Mouse (Mus musculus): ENCODE data around the gene Birc3. TPM values are rescaled to one million over a fixed set of nuclear protein-coding genes. Genes with fewer than 3 reads are reported as not detected.

Birc3 gene
- polyA plus RNA-seq, 1 experiment from 2014 or later = 5.6 TPM

DNA sequence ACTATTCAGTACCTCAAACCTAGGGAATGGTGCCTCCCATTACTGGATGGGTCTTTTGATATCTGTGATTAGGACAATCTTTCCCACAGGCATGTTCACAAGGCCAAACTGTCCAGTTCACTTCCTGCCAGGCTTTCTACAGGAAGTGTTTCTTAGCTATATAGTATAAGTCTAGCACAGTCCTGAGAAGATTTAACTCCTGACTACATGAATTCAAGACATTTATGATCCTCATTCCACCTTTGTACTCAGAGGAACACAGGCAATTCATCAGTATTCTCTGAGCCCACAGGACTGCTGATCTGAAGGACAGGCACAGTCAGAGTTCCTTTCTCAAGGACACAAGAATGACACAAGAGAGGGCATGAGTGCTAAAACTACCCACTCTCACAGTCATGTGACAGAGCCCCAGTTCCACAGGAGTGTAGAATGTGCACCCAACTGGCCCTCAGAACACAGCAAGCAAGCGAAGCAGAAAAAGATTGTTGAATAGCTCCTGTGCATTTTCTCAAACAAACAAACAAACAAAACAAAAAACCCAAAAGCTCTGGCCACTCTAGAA, 9.4 kb upstream of the Birc3 start:
- no peak for TF ChIP-seq CTCF (IDR thresholded peaks at IDR 0.05; ENCODE audit: low read depth)
- no peak overlapping the region for H3K9ac ChIP-seq
- no peak overlapping the region for H3K4me3 ChIP-seq (ENCODE audit: low read depth, low read length)
- no peak overlapping the region for H3K4me2 ChIP-seq
- H3K9me3 ChIP-seq (ENCODE audit: low read depth, low read length) = no peaks in the 10 kb centered on the region
- H3K27ac ChIP-seq (ENCODE audit: low read depth) = no peak overlapping the region
- DNase-seq (no peak), ATAC-seq (ENCODE audit: insufficient read depth) (no peak)
- no peaks in the 10 kb centered on the region for H3K4me1 ChIP-seq (ENCODE audit: insufficient read depth)
- H3K27me3 ChIP-seq (ENCODE audit: insufficient read depth, low read length) = no peaks in the 10 kb centered on the region
- 88% methylated on average over 1 of the region's 1 CpGs for WGBS
- H3K36me3 ChIP-seq (ENCODE audit: insufficient read depth) = no peaks in the 10 kb centered on the region

- no peak for DNase-seq
- H3K36me3 ChIP-seq (ENCODE audit: insufficient read depth) = no peaks in the 10 kb centered on the region
- H3K4me2 ChIP-seq = peak overlapping the region; percentile 85
- no peak overlapping the region for H3K9ac ChIP-seq
- WGBS = 90% methylated on average over 8 of the region's 8 CpGs
- no peak for ATAC-seq (ENCODE audit: insufficient read depth)
- no peaks in the 10 kb centered on the region for H3K27me3 ChIP-seq (ENCODE audit: insufficient read depth, low read length)
- TF ChIP-seq CTCF (IDR thresholded peaks at IDR 0.05; ENCODE audit: low read depth) = 0 out of 2 replicates have a peak, but pooled peaks have one; percentile 21
- H3K27ac ChIP-seq (ENCODE audit: low read depth) = no peak overlapping the region
- no peak overlapping the region for H3K4me3 ChIP-seq (ENCODE audit: low read depth, low read length)
- H3K9me3 ChIP-seq (ENCODE audit: low read depth, low read length) = no peaks in the 10 kb centered on the region
- H3K4me1 ChIP-seq (ENCODE audit: insufficient read depth) = no peaks in the 10 kb centered on the region
Observed at GRCm38 (mm10) chr9:7873511-7874211, 675 bp upstream of the Birc3 start.

DNA sequence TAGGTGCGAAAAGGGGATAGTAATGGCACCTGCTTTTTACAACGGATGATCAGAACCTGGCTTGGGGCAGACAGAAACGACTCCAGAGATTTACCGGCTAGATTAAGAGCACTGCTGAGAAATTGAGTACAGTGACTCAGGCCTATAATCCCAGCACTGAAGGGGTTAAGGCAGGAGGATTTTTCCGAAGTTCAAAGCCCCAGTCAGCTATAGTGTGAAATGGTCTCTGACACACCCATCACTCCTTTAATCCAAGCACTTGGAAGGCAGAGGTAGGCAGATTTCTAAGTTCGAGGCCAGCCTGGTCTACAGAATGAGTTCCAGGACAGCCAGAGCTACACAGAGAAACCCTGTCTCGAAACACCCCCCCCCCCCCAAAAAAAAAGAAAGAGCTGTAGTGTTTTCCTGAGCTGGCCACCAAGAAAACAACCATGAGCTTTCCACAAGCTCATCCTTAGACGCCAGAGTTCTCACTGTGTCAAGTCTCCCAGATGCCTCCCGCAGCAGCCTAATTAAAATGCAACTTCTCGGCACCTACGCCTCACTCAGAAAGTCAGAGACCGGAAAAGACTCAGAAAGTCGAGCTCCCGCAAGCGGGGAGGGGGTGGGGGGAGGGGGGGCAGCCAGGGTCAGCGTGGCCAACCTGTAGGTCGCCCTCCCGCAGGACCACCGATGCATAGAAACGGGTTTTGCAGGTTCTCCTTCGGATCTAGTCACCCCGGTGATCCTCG, 777 bp downstream of the Birc3 start:
- peak; percentile 54 for DNase-seq
- Histone ChIP-seq H3K4me2 (peak overlapping the region; percentile 85), H3K9me3 (ENCODE audit: low read depth, low read length) (no peaks in the 10 kb centered on the region), H3K4me1 (ENCODE audit: insufficient read depth) (no peaks in the 10 kb centered on the region), H3K9ac (peak overlapping the region; percentile 82), H3K4me3 (ENCODE audit: low read depth, low read length) (peak overlapping the region; percentile 54), H3K27ac (ENCODE audit: low read depth) (peak overlapping the region; percentile 73), H3K36me3 (ENCODE audit: insufficient read depth) (no peaks in the 10 kb centered on the region), H3K27me3 (ENCODE audit: insufficient read depth, low read length) (no peaks in the 10 kb centered on the region)
- no peak; the same call in none of the 2 replicates for ATAC-seq (ENCODE audit: insufficient read depth)
- WGBS = 17% methylated on average over 23 of the region's 23 CpGs
- TF ChIP-seq CTCF (IDR thresholded peaks at IDR 0.05; ENCODE audit: low read depth) = no peak

- no peak for TF ChIP-seq CTCF (IDR thresholded peaks at IDR 0.05; ENCODE audit: low read depth)
- H3K4me2 ChIP-seq = peak overlapping the region; percentile 85; the same call in 1 of the 2 replicates
- peak overlapping the region; percentile 42; the same call in 1 of the 2 replicates for H3K27ac ChIP-seq (ENCODE audit: low read depth)
- H3K36me3 ChIP-seq (ENCODE audit: insufficient read depth) = no peaks in the 10 kb centered on the region
- no peak overlapping the region for H3K4me3 ChIP-seq (ENCODE audit: low read depth, low read length)
- peak; percentile 8; the same call in 1 of the 2 replicates for ATAC-seq (ENCODE audit: insufficient read depth)
- H3K9ac ChIP-seq = no peak overlapping the region
- H3K4me1 ChIP-seq (ENCODE audit: insufficient read depth) = no peaks in the 10 kb centered on the region
- 54% methylated on average over 4 of the region's 4 CpGs for WGBS
- no peaks in the 10 kb centered on the region for H3K27me3 ChIP-seq (ENCODE audit: insufficient read depth, low read length)
- peak; percentile 4 for DNase-seq
- no peaks in the 10 kb centered on the region for H3K9me3 ChIP-seq (ENCODE audit: low read depth, low read length)
Observed at GRCm38 (mm10) chr9:7871316-7872043, 1.5 kb downstream of the Birc3 start.

- 72% methylated on average over 10 of the region's 10 CpGs for WGBS
- DNase-seq = peak; percentile 8
- no peak overlapping the region for H3K4me3 ChIP-seq (ENCODE audit: low read depth, low read length)
- no peaks in the 10 kb centered on the region for H3K4me1 ChIP-seq (ENCODE audit: insufficient read depth)
- H3K36me3 ChIP-seq (ENCODE audit: insufficient read depth) = no peaks in the 10 kb centered on the region
- no peaks in the 10 kb centered on the region for H3K9me3 ChIP-seq (ENCODE audit: low read depth, low read length)
- no peak overlapping the region for H3K4me2 ChIP-seq
- no peak for TF ChIP-seq CTCF (IDR thresholded peaks at IDR 0.05; ENCODE audit: low read depth)
- ATAC-seq (ENCODE audit: insufficient read depth) = no peak
- H3K27me3 ChIP-seq (ENCODE audit: insufficient read depth, low read length) = no peaks in the 10 kb centered on the region
- H3K27ac ChIP-seq (ENCODE audit: low read depth) = peak overlapping the region; percentile 42; the same call in 1 of the 2 replicates
- no peak overlapping the region for H3K9ac ChIP-seq
Observed at GRCm38 (mm10) chr9:7870556-7871315, 2.2 kb downstream of the Birc3 start.

- Histone ChIP-seq H3K27ac (ENCODE audit: low read depth) (no peak overlapping the region), H3K27me3 (ENCODE audit: insufficient read depth, low read length) (no peaks in the 10 kb centered on the region), H3K36me3 (ENCODE audit: insufficient read depth) (no peaks in the 10 kb centered on the region), H3K9me3 (ENCODE audit: low read depth, low read length) (no peaks in the 10 kb centered on the region), H3K4me3 (ENCODE audit: low read depth, low read length) (no peak overlapping the region), H3K4me2 (no peak overlapping the region), H3K4me1 (ENCODE audit: insufficient read depth) (no peaks in the 10 kb centered on the region), H3K9ac (no peak overlapping the region)
- ATAC-seq (ENCODE audit: insufficient read depth) (no peak), DNase-seq (peak; percentile 44)
- no peak for TF ChIP-seq CTCF (IDR thresholded peaks at IDR 0.05; ENCODE audit: low read depth)
- 82% methylated on average over 4 of the region's 4 CpGs for WGBS
Observed at GRCm38 (mm10) chr9:7868838-7869491, 4.0 kb downstream of the Birc3 start.
